Mouse (Mus musculus) erythroblast, embryonic 14.5 days (primary cell): ENCODE measurements around the gene Igsf11.

ENCODE experiments used
- GATA1 ChIP-seq: IDR thresholded peaks from 2 replicates; pipeline ENCODE4 v1.6.1; 2012; ENCODE audit warnings: low read length, inconsistent platforms, mixed read lengths
- TAL1 ChIP-seq: IDR thresholded peaks from 3 replicates; pipeline ENCODE4 v1.6.1; 2012; ENCODE audit warnings: low read length, inconsistent platforms, mixed read lengths

GRCm38 (mm10) chr16:38943706-38944550 is 51.5 kb downstream of the Igsf11 start:
- no peak for TF ChIP-seq TAL1
- no peak for TF ChIP-seq GATA1
